Mouse (Mus musculus) lung, adult 2 months (tissue): ENCODE results near the gene Relt.

Experiments used
- CTCF ChIP-seq: fragments of 200-500 bp; IDR thresholded peaks from 2 replicates; pipeline ENCODE4 v1.5.1; 2011; ENCODE audit warnings: mild to moderate bottlenecking, low read length, control low read depth; ENCODE audit not compliant: insufficient read depth
- POLR2A ChIP-seq: fragments of 200-500 bp; IDR thresholded peaks from 2 replicates; pipeline ENCODE4 v1.6.1; 2011; ENCODE audit warnings: low read depth, mild to moderate bottlenecking, control low read depth, low read length, borderline replicate concordance; ENCODE audit errors: extremely low read depth

DNA sequence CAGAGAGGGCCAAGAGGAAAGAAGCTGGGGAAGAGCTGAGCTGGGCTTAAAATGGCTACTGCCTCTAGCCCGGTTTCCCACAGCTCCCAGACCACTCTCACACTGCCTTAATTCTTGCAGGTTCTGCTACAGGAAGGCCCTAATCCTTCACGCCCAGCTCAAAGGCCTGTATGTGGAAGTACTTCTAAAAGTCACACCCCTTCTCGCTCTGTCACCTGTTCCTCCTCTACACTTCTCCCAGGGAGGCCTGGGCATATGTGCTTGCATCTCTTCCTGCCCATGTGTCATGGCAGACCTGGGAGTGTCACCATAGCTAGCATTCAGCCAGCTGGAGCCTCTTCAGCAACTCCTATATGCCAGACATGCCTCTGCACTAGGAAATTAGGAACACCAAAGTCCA is 9.8 kb downstream of the Relt start:
- TF ChIP-seq CTCF (no peak), POLR2A (no peak)
